Mouse (Mus musculus) embryo, embryonic 10 days (tissue): ENCODE measurements around the gene Itga3.
A peak's percentile ranks its signal among the peaks of the same experiment; 100 is the strongest.

Source experiments
- DNase-seq: peaks from one replicate; pipeline ENCODE4 v3.0.0-alpha.2; 2015; ENCODE audit warnings: low spot score

Gene Itga3

GRCm38 (mm10) chr11:95096608-95097373 lies 20.2 kb upstream of the Itga3 start:
- DNase-seq, result no peak

- no peak for DNase-seq
Measured at GRCm38 (mm10) chr11:95095596-95095995, 19.0 kb upstream of the Itga3 start.

- no peak for DNase-seq
Measured at GRCm38 (mm10) chr11:95093077-95093476, 16.5 kb upstream of the Itga3 start.

GRCm38 (mm10) chr11:95088857-95089779 lies 12.5 kb upstream of the Itga3 start:
- no peak for DNase-seq

- DNase-seq, result no peak
Measured at GRCm38 (mm10) chr11:95088286-95088685, 11.7 kb upstream of the Itga3 start.

GRCm38 (mm10) chr11:95087301-95088228 lies 11.0 kb upstream of the Itga3 start:
- DNase-seq, result no peak

GRCm38 (mm10) chr11:95086229-95086628 lies 9.6 kb upstream of the Itga3 start:
- DNase-seq, result no peak

GRCm38 (mm10) chr11:95085710-95086109 lies 9.1 kb upstream of the Itga3 start:
- no peak for DNase-seq

GRCm38 (mm10) chr11:95084811-95085382 lies 8.3 kb upstream of the Itga3 start:
- DNase-seq, result peak; percentile 48

GRCm38 (mm10) chr11:95084175-95084574 lies 7.6 kb upstream of the Itga3 start:
- no peak for DNase-seq

- no peak for DNase-seq
Measured at GRCm38 (mm10) chr11:95082896-95083295, 6.3 kb upstream of the Itga3 start.

GRCm38 (mm10) chr11:95080783-95081182 lies 4.2 kb upstream of the Itga3 start:
- DNase-seq, result no peak

- no peak for DNase-seq
Measured at GRCm38 (mm10) chr11:95079256-95079875, 2.8 kb upstream of the Itga3 start.

- no peak for DNase-seq
Measured at GRCm38 (mm10) chr11:95077956-95078355, 1.4 kb upstream of the Itga3 start.

- DNase-seq, result peak; percentile 72
Measured at GRCm38 (mm10) chr11:95076041-95076535, 513 bp downstream of the Itga3 start.

- DNase-seq, result peak; percentile 60
Measured at GRCm38 (mm10) chr11:95075197-95076040, 1.2 kb downstream of the Itga3 start.

GRCm38 (mm10) chr11:95074694-95075093 lies 1.9 kb downstream of the Itga3 start:
- no peak for DNase-seq

GRCm38 (mm10) chr11:95073835-95074234 lies 2.8 kb downstream of the Itga3 start:
- DNase-seq, result no peak

- no peak for DNase-seq
Measured at GRCm38 (mm10) chr11:95072804-95073203, 3.8 kb downstream of the Itga3 start.

- no peak for DNase-seq
Measured at GRCm38 (mm10) chr11:95072136-95072535, 4.5 kb downstream of the Itga3 start.
